Mouse (Mus musculus) stomach, embryonic 14.5 days (tissue): Measurements from ENCODE around the gene Fut11. TPM values are rescaled to one million over a fixed set of nuclear protein-coding genes. Genes with fewer than 3 reads are reported as not detected.

Experiments used
- ATAC-seq: fragments of 200-750 bp; cut with Nextera tagmentation; 2 replicates; pipeline ENCODE4 v1.8.0; 2017; ENCODE audit warnings: low read depth, moderate TSS enrichment; ENCODE audit not compliant: insufficient number of reproducible peaks, insufficient read depth, low FRiP score
- H3K27ac ChIP-seq: fragments of 300-500 bp; sonication (generic); 2 replicates; pipeline ENCODE4 v1.5.1; 2014; ENCODE audit warnings: mild to moderate bottlenecking, low read length, moderate library complexity, mixed read lengths
- H3K27me3 ChIP-seq: fragments of 300-500 bp; sonication (generic); 2 replicates; pipeline ENCODE4 v1.6.1; 2014; ENCODE audit warnings: low read length, control low read depth, mixed read lengths; ENCODE audit not compliant: control insufficient read depth, insufficient read depth
- H3K36me3 ChIP-seq: fragments of 300-500 bp; sonication (generic); 2 replicates; pipeline ENCODE4 v1.6.1; 2014; ENCODE audit warnings: mild to moderate bottlenecking, control low read depth, low read length, moderate library complexity, mixed read lengths; ENCODE audit not compliant: control insufficient read depth, insufficient read depth
- H3K4me1 ChIP-seq: fragments of 300-500 bp; sonication (generic); 2 replicates; pipeline ENCODE4 v1.6.1; 2014; ENCODE audit warnings: low read length, control low read depth, mixed read lengths; ENCODE audit not compliant: control insufficient read depth, insufficient read depth
- H3K4me2 ChIP-seq: fragments of 300-500 bp; sonication (generic); replicated peaks from 2 replicates; pipeline ENCODE4 v1.6.1; 2014; ENCODE audit warnings: low read depth, low read length, control low read depth
- H3K4me3 ChIP-seq: fragments of 300-500 bp; sonication (generic); 2 replicates; pipeline ENCODE4 v1.5.1; 2014; ENCODE audit warnings: low read depth, low read length, control low read depth
- H3K9ac ChIP-seq: fragments of 300-500 bp; sonication (generic); replicated peaks from 2 replicates; pipeline ENCODE4 v1.6.1; 2014; ENCODE audit warnings: low read depth, mild to moderate bottlenecking, control low read depth, low read length, moderate library complexity, mixed read lengths
- H3K9me3 ChIP-seq: fragments of 300-500 bp; sonication (generic); 2 replicates; pipeline ENCODE4 v1.6.1; 2016; ENCODE audit warnings: low read depth, low read length, control low read depth; ENCODE audit not compliant: control insufficient read depth
- WGBS: fragments of 180-500 bp; shearing (Covaris S2); extraction: QIAGEN DNeasy Blood & Tissue Kit; methylation state at CpG from one replicate; pipeline ENCODE4 v1.1.7; 2014; 5-methylcytosine and 5-hydroxymethylcytosine counted together
- polyA plus RNA-seq: library from polyadenylated mRNA; unstranded; fragments of >200 nt; fragmentation: Nextera tagmentation; extraction: Ambion mirVana; gene quantifications from 2 replicates; pipeline ENCODE4 v1.2.1, GENCODE M21; 2014

Fut11 gene
- polyA plus RNA-seq, 1 experiment from 2014 or later = 20.5 TPM

DNA sequence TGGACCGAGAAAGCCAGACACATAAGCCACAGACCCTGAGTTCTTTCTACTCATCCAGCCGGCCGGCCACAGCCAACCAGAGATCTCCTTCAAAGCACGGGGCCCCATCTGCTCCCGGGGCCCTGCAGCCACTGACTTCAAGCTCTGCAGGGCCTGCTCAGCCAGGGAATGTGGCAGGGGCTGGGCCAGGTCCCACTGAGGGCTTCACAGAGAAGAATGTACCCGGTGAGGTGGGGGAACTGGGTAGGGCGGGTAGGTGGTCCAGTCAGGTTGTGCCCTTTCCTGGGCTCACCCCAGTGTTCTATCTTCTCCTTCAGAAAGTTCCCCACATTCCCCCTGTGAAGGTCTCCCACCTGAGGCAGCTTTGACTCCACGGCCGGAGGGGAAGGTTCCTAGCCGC lies 23.7 kb downstream of the Fut11 start:
- H3K9me3 ChIP-seq = no peaks in the 10 kb centered on the region
- H3K9ac ChIP-seq = no peak overlapping the region
- no peaks in the 10 kb centered on the region for H3K27me3 ChIP-seq
- H3K4me3 ChIP-seq = no peak overlapping the region
- H3K4me2 ChIP-seq = no peak overlapping the region
- H3K27ac ChIP-seq = no peak overlapping the region
- peaks cover 92% of the 10 kb centered on the region for H3K36me3 ChIP-seq
- 88% methylated on average over 10 of the region's 10 CpGs for WGBS
- no peak for ATAC-seq
- H3K4me1 ChIP-seq = no peaks in the 10 kb centered on the region

DNA sequence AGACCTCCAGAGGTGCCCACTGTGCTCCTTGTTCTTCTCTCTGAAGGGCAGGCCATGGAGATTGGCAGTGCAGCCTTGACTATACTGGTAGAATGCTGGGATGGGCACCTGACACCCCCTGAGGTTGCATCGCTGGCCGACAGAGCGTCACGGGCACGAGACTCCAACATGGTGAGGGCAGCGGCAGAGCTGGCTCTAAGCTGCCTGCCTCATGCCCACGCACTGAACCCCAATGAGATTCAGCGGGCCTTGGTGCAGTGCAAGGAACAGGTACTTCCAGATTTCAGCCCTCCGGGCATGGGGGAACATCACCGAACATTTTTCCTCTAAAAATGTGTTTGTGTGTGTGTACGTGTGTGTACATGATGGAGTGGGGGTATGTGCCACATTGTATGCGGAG lies 25.0 kb downstream of the Fut11 start:
- Histone ChIP-seq H3K4me1 (no peaks in the 10 kb centered on the region), H3K4me2 (no peak overlapping the region), H3K36me3 (peaks cover 90% of the 10 kb centered on the region), H3K27ac (no peak overlapping the region), H3K27me3 (no peaks in the 10 kb centered on the region), H3K9me3 (no peaks in the 10 kb centered on the region), H3K9ac (no peak overlapping the region), H3K4me3 (no peak overlapping the region)
- 93% methylated on average over 12 of the region's 12 CpGs for WGBS
- no peak for ATAC-seq

DNA sequence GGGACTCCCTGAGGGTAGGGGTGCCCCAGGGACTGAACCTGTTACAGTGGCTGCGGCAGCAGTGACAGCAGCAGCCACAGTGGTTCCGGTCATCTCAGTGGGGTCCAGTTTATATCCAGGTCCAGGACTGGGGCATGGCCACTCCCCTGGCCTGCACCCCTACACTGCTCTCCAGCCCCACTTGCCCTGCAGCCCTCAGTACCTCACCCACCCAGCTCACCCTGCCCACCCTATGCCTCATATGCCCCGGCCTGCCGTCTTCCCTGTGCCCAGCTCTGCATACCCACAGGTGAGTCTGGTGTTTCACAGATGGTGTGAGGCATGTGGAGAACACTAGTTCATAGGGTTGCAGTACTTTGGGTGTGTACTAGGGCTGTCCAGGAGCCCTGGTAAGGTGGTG lies 26.6 kb downstream of the Fut11 start:
- Histone ChIP-seq H3K27ac (no peak overlapping the region), H3K4me3 (no peak overlapping the region), H3K9ac (no peak overlapping the region), H3K4me2 (no peak overlapping the region), H3K36me3 (peaks cover 89% of the 10 kb centered on the region), H3K4me1 (no peaks in the 10 kb centered on the region), H3K9me3 (no peaks in the 10 kb centered on the region), H3K27me3 (no peaks in the 10 kb centered on the region)
- ATAC-seq = 0 out of 2 replicates have a peak, but pooled peaks have one; percentile 20
- 86% methylated on average over 4 of the region's 4 CpGs for whole genome bisulfite sequencing

DNA sequence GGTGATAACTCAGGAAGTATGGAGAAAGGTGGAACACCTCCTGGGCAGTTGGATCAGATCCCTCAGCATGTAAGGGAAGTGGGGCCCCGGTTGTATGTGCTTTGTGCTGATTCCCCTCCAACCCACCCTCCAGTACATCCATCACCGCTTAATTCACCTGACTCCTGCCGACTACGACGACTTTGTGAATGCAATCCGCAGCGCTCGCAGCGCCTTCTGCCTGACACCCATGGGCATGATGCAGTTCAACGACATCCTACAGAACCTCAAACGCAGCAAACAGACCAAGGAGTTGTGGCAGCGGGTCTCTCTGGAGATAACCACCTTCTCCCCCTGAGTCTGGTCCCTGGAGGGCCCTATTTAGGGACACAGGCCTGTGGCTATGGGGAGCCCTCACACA lies 28.2 kb downstream of the Fut11 start:
- no peak for ATAC-seq
- Histone ChIP-seq H3K4me1 (no peaks in the 10 kb centered on the region), H3K4me3 (no peak overlapping the region), H3K9me3 (no peaks in the 10 kb centered on the region), H3K27me3 (no peaks in the 10 kb centered on the region), H3K9ac (no peak overlapping the region), H3K27ac (no peak overlapping the region), H3K36me3 (peaks cover 86% of the 10 kb centered on the region), H3K4me2 (no peak overlapping the region)
- WGBS = 86% methylated on average over 12 of the region's 12 CpGs

DNA sequence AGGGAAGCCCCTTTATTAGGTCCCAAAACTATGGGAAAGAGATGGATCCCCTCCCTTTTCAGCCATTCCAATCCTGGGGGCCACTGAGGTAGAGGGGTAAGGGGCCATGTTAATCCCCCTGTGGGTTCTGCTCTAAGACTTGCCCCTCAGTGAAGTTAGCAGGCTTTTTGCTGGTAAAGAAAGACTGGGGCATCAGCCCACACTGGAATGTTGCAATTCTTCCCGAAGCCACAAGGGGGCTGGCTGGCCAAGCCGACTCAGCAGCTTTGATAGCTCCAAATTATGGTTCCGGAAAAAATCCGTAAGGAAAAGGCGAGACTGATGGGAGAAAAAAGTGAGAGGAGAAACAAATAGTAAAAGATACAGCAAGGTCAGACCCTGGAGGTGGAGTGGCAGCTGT lies 29.3 kb downstream of the Fut11 start:
- Histone ChIP-seq H3K27ac (no peak overlapping the region), H3K4me2 (no peak overlapping the region), H3K9ac (no peak overlapping the region), H3K27me3 (no peaks in the 10 kb centered on the region), H3K4me3 (no peak overlapping the region), H3K36me3 (peaks cover 87% of the 10 kb centered on the region), H3K4me1 (no peaks in the 10 kb centered on the region), H3K9me3 (no peaks in the 10 kb centered on the region)
- no peak for ATAC-seq
- WGBS = 19% methylated on average over 5 of the region's 5 CpGs

DNA sequence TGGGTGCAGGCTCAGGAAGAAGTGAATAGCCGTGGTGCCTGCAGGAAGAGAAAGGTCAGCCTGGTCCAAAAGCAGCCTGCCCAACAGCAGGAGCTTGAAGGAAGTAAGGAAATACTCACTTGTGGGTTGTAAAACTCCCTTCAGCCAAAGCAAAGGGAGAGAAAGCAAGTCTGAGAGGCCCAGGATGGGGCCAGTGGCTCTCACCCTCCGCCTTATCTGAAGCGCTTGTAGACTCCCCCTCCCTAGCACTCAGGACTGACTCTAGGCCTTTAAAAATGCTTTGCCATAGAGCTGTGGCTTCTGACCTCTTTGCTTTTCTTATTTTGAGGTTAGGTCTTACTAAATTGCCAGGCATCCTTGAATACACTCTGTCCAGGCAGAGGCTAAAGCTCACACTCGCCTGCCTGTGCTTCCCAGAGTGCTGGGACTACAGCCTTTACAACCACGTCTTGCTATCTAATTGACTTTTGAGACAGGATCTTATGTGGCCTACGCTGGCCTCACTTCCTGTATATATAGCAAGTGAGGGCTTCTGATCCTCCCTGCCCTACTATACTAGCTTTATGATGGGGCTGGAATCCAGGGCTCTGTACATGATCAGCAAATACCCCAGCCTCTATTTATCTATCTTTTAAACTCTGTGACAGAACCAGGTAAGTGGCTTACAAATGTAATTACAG lies 31.0 kb downstream of the Fut11 start:
- Histone ChIP-seq H3K4me1 (no peaks in the 10 kb centered on the region), H3K4me2 (no peak overlapping the region), H3K9ac (no peak overlapping the region), H3K36me3 (peaks cover 90% of the 10 kb centered on the region), H3K4me3 (no peak overlapping the region), H3K27me3 (no peaks in the 10 kb centered on the region), H3K9me3 (no peaks in the 10 kb centered on the region), H3K27ac (no peak overlapping the region)
- ATAC-seq = no peak
- WGBS = 70% methylated on average over 6 of the region's 6 CpGs

DNA sequence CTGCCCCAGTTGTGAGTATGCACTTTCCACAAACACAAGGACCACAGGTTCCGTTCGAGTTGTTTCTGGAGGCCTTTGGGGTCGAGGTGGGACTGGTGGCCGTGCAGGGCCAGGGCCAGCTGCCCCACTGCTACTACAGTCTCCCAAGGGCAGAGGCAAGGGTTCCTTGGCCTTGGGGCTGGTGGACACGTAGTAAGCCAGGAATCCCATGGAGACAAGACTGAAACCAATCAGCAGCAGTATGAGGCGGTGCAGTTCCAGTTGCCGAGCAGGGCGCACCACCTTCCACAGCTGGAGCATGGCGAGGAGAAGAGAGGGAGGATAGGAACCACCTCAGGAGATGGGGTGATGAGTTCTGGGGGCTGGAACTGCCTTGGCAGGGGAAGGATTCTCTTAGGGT lies 35.1 kb downstream of the Fut11 start:
- WGBS = 89% methylated on average over 9 of the region's 9 CpGs
- H3K36me3 ChIP-seq = peaks cover 52% of the 10 kb centered on the region
- H3K9ac ChIP-seq = no peak overlapping the region
- H3K27ac ChIP-seq = no peak overlapping the region
- H3K27me3 ChIP-seq = no peaks in the 10 kb centered on the region
- peaks cover 6% of the 10 kb centered on the region; the same call in 1 of the 2 replicates for H3K4me1 ChIP-seq
- H3K4me3 ChIP-seq = no peak overlapping the region
- no peaks in the 10 kb centered on the region for H3K9me3 ChIP-seq
- H3K4me2 ChIP-seq = no peak overlapping the region
- ATAC-seq = no peak

DNA sequence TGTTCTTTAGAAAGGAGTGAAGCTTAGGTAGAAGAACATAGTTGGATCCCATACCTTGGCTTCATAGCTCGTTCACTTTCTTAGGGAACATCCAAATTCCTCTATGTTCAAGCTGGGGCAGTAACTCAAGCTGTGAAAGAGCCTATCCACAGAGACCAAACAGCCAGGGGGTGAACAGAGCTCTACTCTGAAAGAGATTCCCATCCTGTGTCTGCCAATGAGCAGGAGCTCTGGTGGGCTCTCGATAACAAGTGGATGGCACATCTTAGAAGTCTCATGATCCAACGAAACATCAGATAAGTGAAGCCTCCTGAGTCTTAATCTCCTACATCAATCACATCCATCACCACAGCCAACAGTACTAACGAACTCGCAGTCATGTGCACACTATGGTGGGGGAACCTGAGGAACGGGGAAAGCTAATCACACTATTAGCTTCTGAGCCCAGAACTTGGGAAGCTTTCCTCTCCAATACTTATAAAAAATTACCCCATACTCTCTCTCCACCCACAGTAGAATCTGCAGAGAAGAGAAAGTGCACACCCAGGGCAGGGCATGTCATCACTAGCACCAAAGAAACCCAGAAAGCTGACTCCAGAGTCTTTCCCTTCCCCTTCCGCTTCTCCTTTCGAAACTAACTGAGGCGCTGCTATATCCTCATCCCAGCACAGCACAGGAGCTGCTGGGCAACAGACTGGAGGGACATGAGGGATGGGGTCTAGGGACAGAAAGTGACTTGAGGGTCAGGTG lies 36.3 kb downstream of the Fut11 start:
- peaks cover 11% of the 10 kb centered on the region; the same call in 1 of the 2 replicates for H3K4me1 ChIP-seq
- H3K9ac ChIP-seq = no peak overlapping the region
- WGBS = 79% methylated on average over 9 of the region's 9 CpGs
- H3K4me2 ChIP-seq = no peak overlapping the region
- no peaks in the 10 kb centered on the region for H3K27me3 ChIP-seq
- H3K27ac ChIP-seq = no peak overlapping the region
- no peaks in the 10 kb centered on the region for H3K9me3 ChIP-seq
- no peak for ATAC-seq
- peaks cover 42% of the 10 kb centered on the region for H3K36me3 ChIP-seq
- H3K4me3 ChIP-seq = no peak overlapping the region
